Comparison of ENCODE assay signal across 8 mouse cellular contexts in genomic region chr7:139484206-139484955, GRCm38 (mm10).
DNase-seq lines count a peak whose midpoint lies in the region; ATAC-seq and TF ChIP-seq lines count a peak whose summit lies in the region.

No protein-coding gene starts in this region.

- no peak for ATAC-seq in cerebellum, adult (ENCODE audit: insufficient number of reproducible peaks, low FRiP score, low TSS enrichment)
- peak; percentile 71 for ATAC-seq in midbrain, embryonic 15.5 days (replicated peaks)

- DNase-seq in cerebellum, adult 11 months: peak; percentile 55
- DNase-seq in MEL (ENCODE audit: low read depth, low spot score): peak; percentile 47
- DNase-seq in heart, postnatal 4 days: peak; percentile 58
- peak; percentile 57 to 61 for DNase-seq in layer of hippocampus, postnatal 36 days

- WGBS in midbrain, embryonic 15.5 days: 52% methylated on average over 9 of the region's 9 CpGs

- no peak for TF ChIP-seq POLR2A in MEL (IDR thresholded peaks at IDR 0.05; ENCODE audit: control insufficient read depth in 1 of 2, insufficient read depth in 1 of 2, low read depth in 1 of 2, low read length in 2 of 2, poor library complexity in 1 of 2)
- no peak for TF ChIP-seq POLR2A in cortical plate, adult 2 months (IDR thresholded peaks at IDR 0.05; ENCODE audit: extremely low read depth, insufficient read depth, low read length)
- no peak for TF ChIP-seq POLR2A in testis, adult 2 months (IDR thresholded peaks at IDR 0.05; ENCODE audit: control insufficient read depth, low read depth, low read length)

- TF ChIP-seq CTCF in MEL (IDR thresholded peaks at IDR 0.05 in 2 of 3, conservative IDR thresholded peaks at IDR 0.05 in 1 of 3; ENCODE audit: control insufficient read depth in 1 of 3, insufficient read depth in 1 of 3, low read depth in 2 of 3, low read length in 3 of 3, poor library complexity in 1 of 3, severe bottlenecking in 1 of 3): peak; percentile 60 to 80 (median 71)
- TF ChIP-seq CTCF in cortical plate, adult 2 months (IDR thresholded peaks at IDR 0.05; ENCODE audit: extremely low read depth, insufficient read depth, low read length): peak; percentile 88
- TF ChIP-seq CTCF in testis, adult 2 months (IDR thresholded peaks at IDR 0.05; ENCODE audit: control insufficient read depth, insufficient read depth, insufficient replicate concordance, low read depth, low read length): peak; percentile 55; the same call in 1 of the 2 replicates

- peak; percentile 53 for TF ChIP-seq RAD21 in MEL (IDR thresholded peaks at IDR 0.05; ENCODE audit: low read depth, low read length)

- no peak overlapping the region for H3K4me3 ChIP-seq in MEL (ENCODE audit: control insufficient read depth in 1 of 2, insufficient read depth in 1 of 2, low read depth in 2 of 2, low read length in 2 of 2)
- H3K4me3 ChIP-seq in cortical plate, adult 2 months (ENCODE audit: insufficient read depth, low read length): no peak overlapping the region
- H3K4me3 ChIP-seq in midbrain, embryonic 15.5 days: no peak overlapping the region
- H3K4me3 ChIP-seq in testis, adult 2 months (ENCODE audit: control insufficient read depth, low read depth, low read length): no peak overlapping the region

- no peaks in the 10 kb centered on the region for H3K36me3 ChIP-seq in MEL (ENCODE audit: control insufficient read depth in 1 of 2, insufficient read depth in 2 of 2, low read length in 2 of 2)
- H3K36me3 ChIP-seq in midbrain, embryonic 15.5 days (replicated peaks): no peaks in the 10 kb centered on the region
- H3K36me3 ChIP-seq in testis, adult 2 months (ENCODE audit: control insufficient read depth, insufficient read depth, low read length): no peaks in the 10 kb centered on the region

- H3K9ac ChIP-seq in MEL (ENCODE audit: control insufficient read depth, low read depth, low read length, poor library complexity, severe bottlenecking): no peak overlapping the region
- no peak overlapping the region for H3K9ac ChIP-seq in midbrain, embryonic 15.5 days

- H3K27ac ChIP-seq in MEL (ENCODE audit: control insufficient read depth, low read depth, low read length): no peak overlapping the region
- H3K27ac ChIP-seq in cortical plate, adult 2 months (ENCODE audit: insufficient read depth, low read length): no peak overlapping the region
- H3K27ac ChIP-seq in midbrain, embryonic 15.5 days: no peak overlapping the region
- H3K27ac ChIP-seq in testis, adult 2 months (ENCODE audit: control insufficient read depth, insufficient read depth, low read depth, low read length): no peak overlapping the region

- no peaks in the 10 kb centered on the region for H3K27me3 ChIP-seq in MEL (ENCODE audit: control insufficient read depth in 1 of 2, insufficient read depth in 2 of 2, low read length in 2 of 2)
- H3K27me3 ChIP-seq in midbrain, embryonic 15.5 days (replicated peaks): peaks cover 10% of the 10 kb centered on the region; the same call in 1 of the 2 replicates
- H3K27me3 ChIP-seq in testis, adult 2 months (ENCODE audit: control insufficient read depth, insufficient read depth, low read length): no peaks in the 10 kb centered on the region

- no peaks in the 10 kb centered on the region for H3K9me3 ChIP-seq in MEL (replicated peaks; ENCODE audit: insufficient read depth, low read length)
- H3K9me3 ChIP-seq in midbrain, embryonic 15.5 days: no peaks in the 10 kb centered on the region

- no peak for TF ChIP-seq EP300 in MEL (IDR thresholded peaks at IDR 0.05; ENCODE audit: low read depth in 1 of 2, low read length in 2 of 2)

- no peak overlapping the region for H3K4me2 ChIP-seq in midbrain, embryonic 15.5 days

- no peaks in the 10 kb centered on the region for H3K79me2 ChIP-seq in MEL (ENCODE audit: control insufficient read depth, insufficient read depth, low read length, poor library complexity)

- H3K4me1 ChIP-seq in MEL (ENCODE audit: control insufficient read depth in 1 of 2, insufficient read depth in 2 of 2, low read length in 2 of 2): no peaks in the 10 kb centered on the region
- H3K4me1 ChIP-seq in cortical plate, adult 2 months (ENCODE audit: control insufficient read depth, insufficient read depth, low read length): no peaks in the 10 kb centered on the region
- peaks cover 4% of the 10 kb centered on the region; the same call in 1 of the 2 replicates for H3K4me1 ChIP-seq in midbrain, embryonic 15.5 days
- no peaks in the 10 kb centered on the region for H3K4me1 ChIP-seq in testis, adult 2 months (ENCODE audit: control insufficient read depth, insufficient read depth, low read length)

TF ChIP-seq in MEL, 35 proteins besides CTCF, POLR2A, EP300 and RAD21:
- TF ChIP-seq ETS1 (IDR thresholded peaks at IDR 0.05; ENCODE audit: low read depth, low read length) (no peak), SMC3 (IDR thresholded peaks at IDR 0.05; ENCODE audit: low read depth, low read length) (peak; percentile 61)
